Mouse (Mus musculus): ENCODE data around the gene Gpr39.

The Gpr39 gene

GRCm38 (mm10) chr1:125800506-125800905, 123.7 kb downstream of the Gpr39 start:
- no peak for DNase-seq (ENCODE audit: low read depth in 2 of 2, low spot score in 2 of 2)

GRCm38 (mm10) chr1:125808426-125808825, 131.6 kb downstream of the Gpr39 start:
- DNase-seq (ENCODE audit: low read depth in 2 of 2, low spot score in 2 of 2): no peak

- DNase-seq (ENCODE audit: low read depth in 2 of 2, low spot score in 2 of 2): no peak
Observed at GRCm38 (mm10) chr1:125813141-125813782, 136.5 kb downstream of the Gpr39 start.

- DNase-seq (ENCODE audit: low read depth in 2 of 2, low spot score in 2 of 2): no peak
Observed at GRCm38 (mm10) chr1:125821101-125821500, 144.3 kb downstream of the Gpr39 start.

- no peak for DNase-seq (ENCODE audit: low read depth in 2 of 2, low spot score in 2 of 2)
Observed at GRCm38 (mm10) chr1:125823611-125824010, 146.8 kb downstream of the Gpr39 start.

GRCm38 (mm10) chr1:125837507-125837906, 160.7 kb downstream of the Gpr39 start:
- no peak for DNase-seq (ENCODE audit: low read depth in 2 of 2, low spot score in 2 of 2)

GRCm38 (mm10) chr1:125839746-125840392, 163.1 kb downstream of the Gpr39 start:
- DNase-seq (ENCODE audit: low read depth in 2 of 2, low spot score in 2 of 2): no peak

GRCm38 (mm10) chr1:125854646-125855045, 177.9 kb downstream of the Gpr39 start:
- DNase-seq (ENCODE audit: low read depth in 2 of 2, low spot score in 2 of 2): no peak

GRCm38 (mm10) chr1:125858631-125859030, 181.8 kb downstream of the Gpr39 start:
- DNase-seq (ENCODE audit: low read depth in 2 of 2, low spot score in 2 of 2): no peak

GRCm38 (mm10) chr1:125870056-125870455, 193.3 kb downstream of the Gpr39 start:
- DNase-seq (ENCODE audit: low read depth in 2 of 2, low spot score in 2 of 2): no peak

- no peak for DNase-seq (ENCODE audit: low read depth in 2 of 2, low spot score in 2 of 2)
Observed at GRCm38 (mm10) chr1:125893158-125893557, 216.4 kb downstream of the Gpr39 start.

- DNase-seq (ENCODE audit: low read depth in 2 of 2, low spot score in 2 of 2): no peak
Observed at GRCm38 (mm10) chr1:125910211-125910870, 233.5 kb downstream of the Gpr39 start.

- no peak for DNase-seq (ENCODE audit: low read depth in 2 of 2, low spot score in 2 of 2)
Observed at GRCm38 (mm10) chr1:125910871-125911265, 234.1 kb downstream of the Gpr39 start.

- no peak for DNase-seq (ENCODE audit: low read depth in 2 of 2, low spot score in 2 of 2)
Observed at GRCm38 (mm10) chr1:125911337-125911900, 234.6 kb downstream of the Gpr39 start.

- no peak for DNase-seq (ENCODE audit: low read depth in 2 of 2, low spot score in 2 of 2)
Observed at GRCm38 (mm10) chr1:125911901-125912445, 235.2 kb downstream of the Gpr39 start.

GRCm38 (mm10) chr1:125912601-125913600, 236.1 kb downstream of the Gpr39 start, which contains the start of gene Lypd1:
Gene Lypd1 (minus strand): TSS chr1:125913101.
- no peak for DNase-seq (ENCODE audit: low read depth in 2 of 2, low spot score in 2 of 2)

GRCm38 (mm10) chr1:125920696-125921095, 243.9 kb downstream of the Gpr39 start:
- no peak for DNase-seq (ENCODE audit: low read depth in 2 of 2, low spot score in 2 of 2)

- no peak for DNase-seq (ENCODE audit: low read depth in 2 of 2, low spot score in 2 of 2)
Observed at GRCm38 (mm10) chr1:125923062-125923461, 246.3 kb downstream of the Gpr39 start.

Data from CD8-positive naive resting alpha-beta T cell, adult 2 months (primary cell).